Mouse (Mus musculus): ENCODE measurements around the gene Olfr323. TPM values are rescaled to one million over a fixed set of nuclear protein-coding genes. Genes with fewer than 3 reads are reported as not detected.

Gene Olfr323
- polyA plus RNA-seq, 1 experiment, result 0.58 TPM

- 75% methylated on average over 13 of the region's 13 CpGs for WGBS
- DNase-seq, result no peak
- H3K4me3 ChIP-seq (ENCODE audit: control insufficient read depth, insufficient read depth, low read length), result no peak overlapping the region
- H3K27me3 ChIP-seq (ENCODE audit: control insufficient read depth, insufficient read depth, low read length), result peaks cover 3% of the 10 kb centered on the region; the same call in 1 of the 2 replicates
- TF ChIP-seq POLR2A (IDR thresholded peaks at IDR 0.05; ENCODE audit: control insufficient read depth, extremely low read depth, insufficient read depth, low read length, poor library complexity) (no peak), CTCF (IDR thresholded peaks at IDR 0.05; ENCODE audit: borderline replicate concordance, control insufficient read depth, extremely low read depth, insufficient read depth, low read length, poor library complexity) (no peak)
- H3K27ac ChIP-seq (ENCODE audit: control insufficient read depth, insufficient read depth, low read length), result no peak overlapping the region
- no peaks in the 10 kb centered on the region for H3K36me3 ChIP-seq (ENCODE audit: control insufficient read depth, insufficient read depth, low read length)
- H3K4me1 ChIP-seq (replicated peaks; ENCODE audit: control insufficient read depth, insufficient read depth, low read length), result no peaks in the 10 kb centered on the region
These were observed 11.5 kb upstream of the Olfr323 start for GRCm38 (mm10) chr11:58641638-58642358.

- peaks cover 3% of the 10 kb centered on the region; the same call in 1 of the 2 replicates for H3K27me3 ChIP-seq (ENCODE audit: control insufficient read depth, insufficient read depth, low read length)
- TF ChIP-seq POLR2A (IDR thresholded peaks at IDR 0.05; ENCODE audit: control insufficient read depth, extremely low read depth, insufficient read depth, low read length, poor library complexity) (no peak), CTCF (IDR thresholded peaks at IDR 0.05; ENCODE audit: borderline replicate concordance, control insufficient read depth, extremely low read depth, insufficient read depth, low read length, poor library complexity) (no peak)
- no peak overlapping the region for H3K27ac ChIP-seq (ENCODE audit: control insufficient read depth, insufficient read depth, low read length)
- H3K4me1 ChIP-seq (replicated peaks; ENCODE audit: control insufficient read depth, insufficient read depth, low read length), result no peaks in the 10 kb centered on the region
- no peak overlapping the region for H3K4me3 ChIP-seq (ENCODE audit: control insufficient read depth, insufficient read depth, low read length)
- 7% methylated on average over 14 of the region's 14 CpGs for WGBS
- no peaks in the 10 kb centered on the region for H3K36me3 ChIP-seq (ENCODE audit: control insufficient read depth, insufficient read depth, low read length)
- DNase-seq, result no peak
These were observed 10.8 kb upstream of the Olfr323 start for GRCm38 (mm10) chr11:58641057-58641456.

- Histone ChIP-seq H3K27ac (ENCODE audit: control insufficient read depth, insufficient read depth, low read length) (no peak within 1 kb of the TSS), H3K4me3 (ENCODE audit: control insufficient read depth, insufficient read depth, low read length) (no peak within 1 kb of the TSS), H3K36me3 (ENCODE audit: control insufficient read depth, insufficient read depth, low read length) (no peaks in the 10 kb centered on the region), H3K27me3 (ENCODE audit: control insufficient read depth, insufficient read depth, low read length) (peaks cover 3% of the 10 kb centered on the region; the same call in 1 of the 2 replicates), H3K4me1 (replicated peaks; ENCODE audit: control insufficient read depth, insufficient read depth, low read length) (no peaks in the 10 kb centered on the region)
- WGBS, result 3% methylated on average over 34 of the region's 34 CpGs
- no peak for DNase-seq
- no peak for TF ChIP-seq CTCF (IDR thresholded peaks at IDR 0.05; ENCODE audit: borderline replicate concordance, control insufficient read depth, extremely low read depth, insufficient read depth, low read length, poor library complexity)
These were observed 10.1 kb upstream of the Olfr323 start, which contains the start of gene Trim58 for GRCm38 (mm10) chr11:58640272-58640867. TSS of gene Trim58 (plus strand) at chr11:58640465.

- DNase-seq, result no peak
- Histone ChIP-seq H3K27me3 (ENCODE audit: control insufficient read depth, insufficient read depth, low read length) (peaks cover 3% of the 10 kb centered on the region; the same call in 1 of the 2 replicates), H3K27ac (ENCODE audit: control insufficient read depth, insufficient read depth, low read length) (no peak overlapping the region), H3K4me3 (ENCODE audit: control insufficient read depth, insufficient read depth, low read length) (no peak overlapping the region), H3K36me3 (ENCODE audit: control insufficient read depth, insufficient read depth, low read length) (no peaks in the 10 kb centered on the region), H3K4me1 (replicated peaks; ENCODE audit: control insufficient read depth, insufficient read depth, low read length) (no peaks in the 10 kb centered on the region)
- TF ChIP-seq CTCF (IDR thresholded peaks at IDR 0.05; ENCODE audit: borderline replicate concordance, control insufficient read depth, extremely low read depth, insufficient read depth, low read length, poor library complexity), result no peak
- TF ChIP-seq POLR2A (IDR thresholded peaks at IDR 0.05; ENCODE audit: control insufficient read depth, extremely low read depth, insufficient read depth, low read length, poor library complexity), result no peak
- WGBS, result 94% methylated on average over 7 of the region's 7 CpGs
These were observed 7.9 kb upstream of the Olfr323 start for GRCm38 (mm10) chr11:58638176-58638701.

GRCm38 (mm10) chr11:58636376-58636977 is 6.2 kb upstream of the Olfr323 start:
- TF ChIP-seq POLR2A (IDR thresholded peaks at IDR 0.05; ENCODE audit: control insufficient read depth, extremely low read depth, insufficient read depth, low read length, poor library complexity) (no peak), CTCF (IDR thresholded peaks at IDR 0.05; ENCODE audit: borderline replicate concordance, control insufficient read depth, extremely low read depth, insufficient read depth, low read length, poor library complexity) (peak; percentile 86)
- DNase-seq, result peak; percentile 54
- H3K27ac ChIP-seq (ENCODE audit: control insufficient read depth, insufficient read depth, low read length), result no peak overlapping the region
- H3K4me1 ChIP-seq (replicated peaks; ENCODE audit: control insufficient read depth, insufficient read depth, low read length), result no peaks in the 10 kb centered on the region
- H3K36me3 ChIP-seq (ENCODE audit: control insufficient read depth, insufficient read depth, low read length), result no peaks in the 10 kb centered on the region
- H3K27me3 ChIP-seq (ENCODE audit: control insufficient read depth, insufficient read depth, low read length), result peaks cover 3% of the 10 kb centered on the region; the same call in 1 of the 2 replicates
- no peak overlapping the region for H3K4me3 ChIP-seq (ENCODE audit: control insufficient read depth, insufficient read depth, low read length)
- WGBS, result 8% methylated on average over 4 of the region's 4 CpGs

- Histone ChIP-seq H3K4me1 (replicated peaks; ENCODE audit: control insufficient read depth, insufficient read depth, low read length) (no peaks in the 10 kb centered on the region), H3K27ac (ENCODE audit: control insufficient read depth, insufficient read depth, low read length) (no peak overlapping the region), H3K4me3 (ENCODE audit: control insufficient read depth, insufficient read depth, low read length) (no peak overlapping the region), H3K27me3 (ENCODE audit: control insufficient read depth, insufficient read depth, low read length) (no peaks in the 10 kb centered on the region), H3K36me3 (ENCODE audit: control insufficient read depth, insufficient read depth, low read length) (no peaks in the 10 kb centered on the region)
- 77% methylated on average over 4 of the region's 4 CpGs for WGBS
- TF ChIP-seq CTCF (IDR thresholded peaks at IDR 0.05; ENCODE audit: borderline replicate concordance, control insufficient read depth, extremely low read depth, insufficient read depth, low read length, poor library complexity) (no peak), POLR2A (IDR thresholded peaks at IDR 0.05; ENCODE audit: control insufficient read depth, extremely low read depth, insufficient read depth, low read length, poor library complexity) (no peak)
- no peak for DNase-seq
These were observed 4.6 kb upstream of the Olfr323 start for GRCm38 (mm10) chr11:58634878-58635277.

All from thymus, adult 2 months (tissue).